Mouse (Mus musculus): ENCODE measurements at regions not wholly inside any gene's neighbourhood (a gene's known extent, or its start where the extent isn't known, plus 50 kb on each side); places are given as distances from the start of the nearest gene placed in this dataset.

- DNase-seq (ENCODE audit: low read depth, low spot score): no peak
These were observed 252.2 kb upstream of the Zeb2 start for GRCm38 (mm10) chr2:45369432-45369831.

- no peak for DNase-seq (ENCODE audit: low read depth, low spot score)
These were observed 250.4 kb upstream of the Zeb2 start for GRCm38 (mm10) chr2:45367436-45368193.

GRCm38 (mm10) chr2:45357266-45357665 is 240.1 kb upstream of the Zeb2 start:
- DNase-seq (ENCODE audit: low read depth, low spot score): no peak

- DNase-seq (ENCODE audit: low read depth, low spot score): no peak
These were observed 239.5 kb upstream of the Zeb2 start for GRCm38 (mm10) chr2:45356558-45357170.

GRCm38 (mm10) chr2:45356021-45356420 is 238.8 kb upstream of the Zeb2 start:
- no peak for DNase-seq (ENCODE audit: low read depth, low spot score)

GRCm38 (mm10) chr2:45351529-45352133 is 234.4 kb upstream of the Zeb2 start:
- no peak for DNase-seq (ENCODE audit: low read depth, low spot score)

GRCm38 (mm10) chr2:45346358-45346757 is 229.2 kb upstream of the Zeb2 start:
- DNase-seq (ENCODE audit: low read depth, low spot score): no peak

GRCm38 (mm10) chr2:45339866-45340265 is 222.7 kb upstream of the Zeb2 start:
- DNase-seq (ENCODE audit: low read depth, low spot score): no peak

GRCm38 (mm10) chr2:45338809-45339208 is 221.6 kb upstream of the Zeb2 start:
- DNase-seq (ENCODE audit: low read depth, low spot score): no peak

- peak; percentile 9 for DNase-seq (ENCODE audit: low read depth, low spot score)
These were observed 199.9 kb upstream of the Zeb2 start for GRCm38 (mm10) chr2:45316945-45317565.

- DNase-seq (ENCODE audit: low read depth, low spot score): no peak
These were observed 170.4 kb upstream of the Zeb2 start for GRCm38 (mm10) chr2:45287530-45288009.

- no peak for DNase-seq (ENCODE audit: low read depth, low spot score)
These were observed 166.6 kb upstream of the Zeb2 start for GRCm38 (mm10) chr2:45283811-45284210.

- DNase-seq (ENCODE audit: low read depth, low spot score): no peak
These were observed 162.3 kb upstream of the Zeb2 start for GRCm38 (mm10) chr2:45279490-45279889.

- DNase-seq (ENCODE audit: low read depth, low spot score): no peak
These were observed 160.4 kb upstream of the Zeb2 start for GRCm38 (mm10) chr2:45277602-45278001.

GRCm38 (mm10) chr2:45276703-45277102 is 159.5 kb upstream of the Zeb2 start:
- no peak for DNase-seq (ENCODE audit: low read depth, low spot score)

- no peak for DNase-seq (ENCODE audit: low read depth, low spot score)
These were observed 152.8 kb upstream of the Zeb2 start for GRCm38 (mm10) chr2:45270035-45270434.

GRCm38 (mm10) chr2:45265819-45266218 is 148.6 kb upstream of the Zeb2 start:
- no peak for DNase-seq (ENCODE audit: low read depth, low spot score)

GRCm38 (mm10) chr2:45261949-45262348 is 144.8 kb upstream of the Zeb2 start:
- DNase-seq (ENCODE audit: low read depth, low spot score): no peak

GRCm38 (mm10) chr2:45258897-45259296 is 141.7 kb upstream of the Zeb2 start:
- no peak for DNase-seq (ENCODE audit: low read depth, low spot score)

- no peak for DNase-seq (ENCODE audit: low read depth, low spot score)
These were observed 139.2 kb upstream of the Zeb2 start for GRCm38 (mm10) chr2:45256373-45256772.

GRCm38 (mm10) chr2:45253936-45254335 is 136.7 kb upstream of the Zeb2 start:
- no peak for DNase-seq (ENCODE audit: low read depth, low spot score)

- no peak for DNase-seq (ENCODE audit: low read depth, low spot score)
These were observed 135.1 kb upstream of the Zeb2 start for GRCm38 (mm10) chr2:45252321-45252720.
